Mouse (Mus musculus) adrenal gland, adult 18-20 months (tissue): ENCODE measurements at regions not wholly inside any gene's neighbourhood (a gene's known extent, or its start where the extent isn't known, plus 50 kb on each side); places are given as distances from the start of the nearest gene placed in this dataset.
A peak's percentile ranks its signal among the peaks of the same experiment; 100 is the strongest.

Experiments used
- DNase-seq, 2 experiments: peaks; one replicate each; pipeline ENCODE4 v3.0.0; 2021 to 2022; ENCODE audit warnings: low spot score in 2 of 2

DNA sequence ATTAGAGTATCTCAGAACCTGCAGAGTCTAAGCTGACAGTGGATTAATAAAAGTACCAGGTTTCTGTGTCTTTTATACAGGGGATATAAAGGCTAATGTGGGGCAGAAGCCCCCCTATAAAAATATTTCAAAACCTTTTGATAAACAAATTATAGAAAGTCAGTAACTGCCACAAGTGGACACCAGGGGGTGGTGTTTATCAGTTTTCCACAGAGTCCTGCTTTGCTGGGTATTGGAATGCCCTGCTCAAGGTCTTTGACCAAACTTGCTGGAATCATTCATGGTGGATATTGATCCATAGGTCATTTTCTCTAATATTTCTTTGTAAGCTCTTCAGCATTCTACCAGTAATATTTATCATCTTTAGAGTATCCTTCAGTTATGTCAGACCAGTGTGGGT, 51.4 kb downstream of the Scgb1b24 start:
- peak in 1 of 2 experiments; percentile 21 for DNase-seq
